Mouse (Mus musculus): ENCODE data around the gene Sipa1l1. TPM values are rescaled to one million over a fixed set of nuclear protein-coding genes. Genes with fewer than 3 reads are reported as not detected.

The Sipa1l1 gene
- polyA plus RNA-seq, 1 experiment from 2014 or later = 16.9 TPM

DNA sequence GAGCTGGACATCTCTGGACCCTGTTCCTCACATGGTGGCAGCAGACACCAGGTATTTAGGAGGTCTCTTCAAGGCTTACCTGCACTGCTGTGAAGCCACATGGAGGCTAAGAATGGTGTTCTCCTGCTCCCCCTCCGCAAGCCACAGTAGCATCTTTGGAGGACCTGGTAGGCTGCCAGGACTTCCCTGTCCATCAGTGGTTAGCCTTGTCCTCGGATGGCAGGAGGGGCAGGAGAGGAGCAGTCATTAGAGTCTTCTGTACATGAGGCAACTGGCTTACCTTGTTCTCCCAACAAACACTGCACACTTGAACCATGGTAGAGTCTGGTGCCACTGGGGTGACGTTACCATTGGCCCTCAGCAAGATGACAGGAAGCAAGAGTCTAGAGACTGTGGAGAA is 198.9 kb downstream of the Sipa1l1 start:
- Histone ChIP-seq H3K4me1 (replicated peaks) (peaks cover 7% of the 10 kb centered on the region), H3K27ac (no peak overlapping the region), H3K9ac (no peak overlapping the region), H3K9me3 (replicated peaks) (no peaks in the 10 kb centered on the region), H3K4me2 (no peak overlapping the region), H3K27me3 (no peaks in the 10 kb centered on the region), H3K36me3 (0 out of 2 replicates have a peak, but pooled peaks cover 4% of the 10 kb centered on the region), H3K4me3 (no peak overlapping the region)
- 88% methylated on average over 3 of the region's 3 CpGs for WGBS
- no peak for ATAC-seq (replicated peaks; ENCODE audit: insufficient number of reproducible peaks, insufficient read depth, low FRiP score, low read depth)

DNA sequence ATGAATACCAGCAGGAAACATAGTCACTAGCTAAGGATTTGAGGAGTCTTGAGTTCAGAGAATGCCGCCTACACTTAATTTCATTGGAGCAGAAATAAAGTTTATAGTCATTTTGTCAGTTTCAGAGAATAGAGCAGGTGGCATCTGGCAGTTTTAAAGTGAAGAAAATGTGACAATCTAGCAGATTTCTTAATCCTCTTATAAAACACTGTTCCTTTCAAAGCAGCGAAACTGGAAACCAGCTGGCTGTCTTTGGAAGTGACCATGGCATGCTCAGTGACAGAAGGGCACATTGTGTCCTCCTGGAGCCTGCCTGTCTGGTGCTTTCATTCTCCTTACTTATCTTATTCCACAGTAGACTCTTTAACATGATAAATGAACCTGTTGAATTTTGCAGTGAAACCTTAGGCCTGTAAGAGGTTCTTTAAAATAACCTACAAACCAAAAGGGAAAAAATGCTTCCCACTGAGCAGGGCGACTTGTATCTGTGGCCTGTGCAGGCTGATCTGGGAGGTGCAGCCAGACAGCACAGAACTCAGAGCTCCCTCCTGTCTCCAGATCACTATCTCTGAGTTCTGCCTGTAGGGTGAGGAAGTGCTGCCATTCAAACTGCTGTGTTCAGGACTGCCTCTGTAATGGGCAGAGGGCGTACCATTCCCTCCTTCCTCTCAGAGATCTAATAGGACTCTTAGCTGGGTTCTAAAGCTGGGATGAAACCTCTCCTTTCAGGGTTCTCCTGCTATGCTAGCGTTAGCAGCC is 200.5 kb downstream of the Sipa1l1 start:
- H3K4me2 ChIP-seq = no peak overlapping the region
- no peak overlapping the region for H3K27ac ChIP-seq
- 0 out of 2 replicates have a peak, but pooled peaks cover 4% of the 10 kb centered on the region for H3K36me3 ChIP-seq
- H3K4me3 ChIP-seq = no peak overlapping the region
- no peak for ATAC-seq (replicated peaks; ENCODE audit: insufficient number of reproducible peaks, insufficient read depth, low FRiP score, low read depth)
- peaks cover 21% of the 10 kb centered on the region for H3K4me1 ChIP-seq (replicated peaks)
- 65% methylated on average over 5 of the region's 5 CpGs for WGBS
- no peaks in the 10 kb centered on the region for H3K9me3 ChIP-seq (replicated peaks)
- H3K9ac ChIP-seq = no peak overlapping the region
- H3K27me3 ChIP-seq = no peaks in the 10 kb centered on the region

DNA sequence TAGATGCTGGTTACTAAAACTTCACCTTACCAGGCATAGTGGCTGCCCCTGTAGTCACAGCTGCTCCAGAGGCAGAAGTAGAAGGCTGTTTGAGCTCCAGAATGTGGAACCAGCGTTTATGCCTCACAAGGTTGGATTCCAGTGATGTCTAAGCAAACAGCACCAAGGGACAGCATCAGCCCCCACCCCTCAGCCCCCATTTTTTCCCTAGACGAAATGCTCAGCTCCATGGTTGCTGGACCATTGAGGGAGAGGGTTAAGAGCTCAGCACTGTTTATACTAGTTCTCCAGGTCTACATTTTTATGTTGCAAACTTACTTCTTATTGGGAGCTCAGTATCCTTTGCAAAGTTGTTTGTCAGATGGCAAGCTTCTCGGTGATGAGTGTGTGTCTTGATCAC is 202.1 kb downstream of the Sipa1l1 start:
- Histone ChIP-seq H3K27me3 (no peaks in the 10 kb centered on the region), H3K4me3 (no peak overlapping the region), H3K27ac (no peak overlapping the region), H3K4me2 (no peak overlapping the region), H3K36me3 (0 out of 2 replicates have a peak, but pooled peaks cover 4% of the 10 kb centered on the region), H3K4me1 (replicated peaks) (peaks cover 17% of the 10 kb centered on the region), H3K9ac (no peak overlapping the region), H3K9me3 (replicated peaks) (no peaks in the 10 kb centered on the region)
- 73% methylated on average over 3 of the region's 3 CpGs for WGBS
- no peak for ATAC-seq (replicated peaks; ENCODE audit: insufficient number of reproducible peaks, insufficient read depth, low FRiP score, low read depth)

DNA sequence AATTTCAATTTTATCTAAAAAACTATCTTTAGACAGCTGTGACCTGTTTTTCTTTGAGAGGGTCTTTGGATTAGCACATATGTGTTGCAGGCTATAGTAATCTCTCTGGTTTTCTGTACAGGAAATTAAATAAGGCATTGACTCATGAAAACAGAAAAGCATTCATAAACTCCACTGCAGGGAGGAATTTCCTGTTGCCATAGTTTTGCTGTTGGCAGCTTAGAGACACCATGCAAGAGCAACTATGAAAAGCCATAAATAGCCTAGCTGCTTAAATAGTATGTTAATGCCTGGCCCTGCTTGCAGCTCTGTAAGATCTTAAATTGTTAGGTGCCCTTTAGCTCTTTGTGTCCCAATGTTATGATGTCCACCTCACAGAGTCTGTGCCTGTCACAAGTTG is 204.9 kb downstream of the Sipa1l1 start:
- Histone ChIP-seq H3K9me3 (replicated peaks) (no peaks in the 10 kb centered on the region), H3K36me3 (0 out of 2 replicates have a peak, but pooled peaks cover 4% of the 10 kb centered on the region), H3K27ac (peak overlapping the region; percentile 70), H3K4me3 (no peak overlapping the region), H3K9ac (no peak overlapping the region), H3K4me1 (replicated peaks) (peaks cover 17% of the 10 kb centered on the region), H3K27me3 (no peaks in the 10 kb centered on the region), H3K4me2 (no peak overlapping the region)
- ATAC-seq (replicated peaks; ENCODE audit: insufficient number of reproducible peaks, insufficient read depth, low FRiP score, low read depth) = peak; percentile 50; the same call in 1 of the 2 replicates

DNA sequence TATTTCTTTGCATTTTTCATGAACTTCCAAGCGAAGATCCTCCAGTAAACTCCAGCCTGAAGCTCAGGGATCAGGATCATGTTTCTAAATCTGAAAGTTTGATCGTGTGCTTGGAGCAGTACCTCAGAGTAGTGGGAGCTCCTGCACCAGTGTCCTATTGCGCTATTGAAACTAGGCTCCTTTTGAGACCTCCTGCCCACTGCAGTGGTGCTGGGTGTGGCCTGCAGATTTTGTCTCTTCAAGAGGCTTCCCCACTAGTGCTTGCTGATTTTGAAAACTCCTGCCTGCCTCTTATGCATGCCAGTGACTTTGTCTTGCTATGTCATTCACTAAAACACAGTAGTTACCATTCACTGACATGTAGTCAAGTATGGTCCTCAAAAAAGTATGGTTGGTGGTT is 213.8 kb downstream of the Sipa1l1 start:
- Histone ChIP-seq H3K9me3 (replicated peaks) (no peaks in the 10 kb centered on the region), H3K27me3 (no peaks in the 10 kb centered on the region), H3K36me3 (0 out of 2 replicates have a peak, but pooled peaks cover 11% of the 10 kb centered on the region), H3K4me1 (replicated peaks) (peaks cover 14% of the 10 kb centered on the region), H3K9ac (no peak overlapping the region), H3K4me3 (no peak overlapping the region), H3K4me2 (no peak overlapping the region), H3K27ac (0 out of 2 replicates have a peak overlapping the region, but pooled peaks have one; percentile 4)
- 71% methylated on average over 3 of the region's 3 CpGs for WGBS
- no peak for ATAC-seq (replicated peaks; ENCODE audit: insufficient number of reproducible peaks, insufficient read depth, low FRiP score, low read depth)

DNA sequence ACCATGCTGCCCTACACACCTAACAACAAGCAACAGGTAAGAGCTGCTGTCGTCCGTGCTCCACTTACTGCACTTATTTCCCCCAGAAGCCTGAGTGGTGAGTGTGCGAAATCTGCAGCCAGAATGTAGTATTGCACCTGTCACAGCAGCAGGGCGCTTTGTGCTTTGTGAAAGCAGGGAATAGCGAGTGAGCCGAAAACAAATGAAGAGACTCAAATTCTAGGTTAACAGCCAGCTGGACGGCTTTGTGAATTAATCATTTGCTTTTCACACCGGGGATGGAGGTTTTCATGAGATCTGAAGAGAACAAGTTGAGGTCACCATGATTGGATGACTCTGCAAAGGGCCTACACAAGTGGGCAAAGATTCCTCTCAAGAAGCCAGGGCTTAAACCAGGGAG is 215.6 kb downstream of the Sipa1l1 start:
- H3K9me3 ChIP-seq (replicated peaks) = no peaks in the 10 kb centered on the region
- 89% methylated on average over 8 of the region's 8 CpGs for WGBS
- no peak overlapping the region for H3K27ac ChIP-seq
- peaks cover 14% of the 10 kb centered on the region for H3K4me1 ChIP-seq (replicated peaks)
- no peak overlapping the region for H3K9ac ChIP-seq
- H3K4me3 ChIP-seq = no peak overlapping the region
- no peak overlapping the region for H3K4me2 ChIP-seq
- ATAC-seq (replicated peaks; ENCODE audit: insufficient number of reproducible peaks, insufficient read depth, low FRiP score, low read depth) = no peak
- 0 out of 2 replicates have a peak, but pooled peaks cover 11% of the 10 kb centered on the region for H3K36me3 ChIP-seq
- no peaks in the 10 kb centered on the region for H3K27me3 ChIP-seq

DNA sequence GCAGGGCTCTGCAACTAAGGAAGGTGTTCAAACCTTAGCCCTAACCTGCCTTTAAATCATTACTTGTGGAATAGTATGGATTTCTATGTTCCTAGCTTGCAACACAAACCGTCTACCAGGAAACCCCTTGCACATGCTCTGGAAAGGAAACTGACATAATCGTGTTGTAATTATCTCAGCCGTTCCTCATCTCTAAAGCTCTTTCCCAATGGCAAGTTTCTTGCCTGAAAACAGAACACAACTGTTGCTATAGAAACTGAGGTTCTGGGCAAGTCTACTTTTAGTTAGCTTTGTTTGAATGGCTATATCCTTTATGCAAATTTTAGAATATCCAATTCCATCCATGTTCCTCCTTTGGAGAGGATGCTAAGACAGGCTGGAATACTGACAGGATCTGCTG is 217.9 kb downstream of the Sipa1l1 start:
- Histone ChIP-seq H3K4me3 (no peak overlapping the region), H3K27me3 (no peaks in the 10 kb centered on the region), H3K4me1 (replicated peaks) (peaks cover 18% of the 10 kb centered on the region), H3K9me3 (replicated peaks) (no peaks in the 10 kb centered on the region), H3K36me3 (0 out of 2 replicates have a peak, but pooled peaks cover 11% of the 10 kb centered on the region), H3K4me2 (no peak overlapping the region), H3K27ac (no peak overlapping the region), H3K9ac (no peak overlapping the region)
- 67% methylated on average over 3 of the region's 3 CpGs for WGBS
- no peak for ATAC-seq (replicated peaks; ENCODE audit: insufficient number of reproducible peaks, insufficient read depth, low FRiP score, low read depth)

DNA sequence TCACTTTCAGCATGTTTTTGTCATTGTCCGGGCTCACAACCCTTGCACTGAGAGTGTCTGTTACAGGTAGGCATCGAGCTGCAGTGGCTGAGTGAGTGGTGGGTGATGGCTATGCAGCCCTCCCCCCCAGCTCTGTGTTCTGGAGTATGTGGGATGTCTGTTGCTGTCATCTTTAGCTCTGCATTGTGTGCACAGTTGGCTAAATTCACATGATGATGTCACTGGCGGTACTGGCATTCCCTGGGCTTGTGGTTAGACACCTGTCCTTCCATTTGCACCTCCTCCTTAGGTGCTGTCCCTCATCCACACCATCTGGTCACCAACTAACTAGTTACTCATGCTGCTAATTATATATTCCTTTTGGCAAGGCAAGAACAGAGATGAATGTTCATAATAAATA is 218.5 kb downstream of the Sipa1l1 start:
- ATAC-seq (replicated peaks; ENCODE audit: insufficient number of reproducible peaks, insufficient read depth, low FRiP score, low read depth) = no peak
- Histone ChIP-seq H3K36me3 (0 out of 2 replicates have a peak, but pooled peaks cover 11% of the 10 kb centered on the region), H3K4me2 (no peak overlapping the region), H3K9me3 (replicated peaks) (no peaks in the 10 kb centered on the region), H3K27ac (no peak overlapping the region), H3K27me3 (no peaks in the 10 kb centered on the region), H3K9ac (no peak overlapping the region), H3K4me1 (replicated peaks) (peaks cover 12% of the 10 kb centered on the region), H3K4me3 (no peak overlapping the region)
- WGBS = 83% methylated on average over 3 of the region's 3 CpGs

DNA sequence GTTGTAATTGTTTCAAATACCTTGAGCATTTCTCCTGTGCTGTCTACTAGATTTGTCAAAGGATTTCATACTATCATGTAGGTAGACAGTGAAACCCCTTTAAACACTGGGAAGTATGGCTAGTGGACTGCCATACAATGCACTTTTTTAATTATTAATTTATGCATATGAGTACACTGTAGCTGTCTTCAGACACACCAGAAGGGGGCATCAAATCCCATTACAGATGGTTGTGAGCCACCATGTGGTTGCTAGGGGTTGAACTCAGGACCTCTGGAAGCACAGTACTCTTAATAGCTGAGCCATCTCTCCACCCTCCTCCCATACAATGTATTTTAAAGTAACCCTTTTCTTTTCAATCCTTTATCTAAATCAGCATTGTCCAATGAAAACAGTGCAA is 219.0 kb downstream of the Sipa1l1 start:
- Histone ChIP-seq H3K36me3 (0 out of 2 replicates have a peak, but pooled peaks cover 11% of the 10 kb centered on the region), H3K9ac (no peak overlapping the region), H3K27me3 (no peaks in the 10 kb centered on the region), H3K4me3 (no peak overlapping the region), H3K9me3 (replicated peaks) (no peaks in the 10 kb centered on the region), H3K4me2 (no peak overlapping the region), H3K27ac (no peak overlapping the region), H3K4me1 (replicated peaks) (peaks cover 11% of the 10 kb centered on the region)
- no peak for ATAC-seq (replicated peaks; ENCODE audit: insufficient number of reproducible peaks, insufficient read depth, low FRiP score, low read depth)

DNA sequence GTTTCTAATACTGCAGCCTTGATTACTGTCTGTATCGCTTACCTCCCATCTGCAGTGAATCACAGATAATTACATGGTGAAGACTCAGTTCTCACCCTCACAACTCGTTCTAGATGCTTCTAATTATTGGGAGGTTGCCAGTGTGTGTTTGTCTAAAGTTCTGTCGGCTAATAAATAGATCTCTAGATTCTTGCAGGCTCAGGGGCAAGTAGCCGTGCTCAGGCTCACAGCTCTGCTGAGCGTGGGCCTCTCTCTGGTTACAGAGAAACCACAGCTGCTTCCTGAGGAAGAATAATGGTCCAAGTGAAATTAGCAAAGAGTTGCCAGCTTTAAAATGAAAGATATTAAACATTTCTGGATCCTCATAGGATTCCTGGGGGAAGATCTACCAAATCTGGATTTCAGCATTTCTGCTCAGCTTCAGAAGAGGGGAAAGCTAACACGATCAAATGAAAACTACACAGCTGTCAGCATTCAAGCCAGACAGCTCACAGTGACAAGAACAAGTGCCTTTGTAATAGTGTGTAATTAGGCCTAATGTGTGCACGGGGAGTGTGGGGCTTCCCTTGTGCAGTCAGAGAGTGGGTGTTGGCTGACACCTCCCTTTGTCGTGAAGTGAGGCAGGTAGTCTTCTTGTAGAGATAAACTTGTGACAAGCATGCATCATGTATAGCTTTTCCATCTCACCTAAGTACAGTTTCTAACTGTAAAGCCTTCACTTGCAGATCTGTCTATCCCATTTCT is 225.2 kb downstream of the Sipa1l1 start:
- Histone ChIP-seq H3K9ac (no peak overlapping the region), H3K27me3 (no peaks in the 10 kb centered on the region), H3K4me2 (no peak overlapping the region), H3K9me3 (replicated peaks) (no peaks in the 10 kb centered on the region), H3K4me3 (no peak overlapping the region), H3K27ac (0 out of 2 replicates have a peak overlapping the region, but pooled peaks have one; percentile 5), H3K36me3 (no peaks in the 10 kb centered on the region), H3K4me1 (replicated peaks) (peaks cover 26% of the 10 kb centered on the region)
- no peak for ATAC-seq (replicated peaks; ENCODE audit: insufficient number of reproducible peaks, insufficient read depth, low FRiP score, low read depth)
- WGBS = 38% methylated on average over 8 of the region's 8 CpGs

DNA sequence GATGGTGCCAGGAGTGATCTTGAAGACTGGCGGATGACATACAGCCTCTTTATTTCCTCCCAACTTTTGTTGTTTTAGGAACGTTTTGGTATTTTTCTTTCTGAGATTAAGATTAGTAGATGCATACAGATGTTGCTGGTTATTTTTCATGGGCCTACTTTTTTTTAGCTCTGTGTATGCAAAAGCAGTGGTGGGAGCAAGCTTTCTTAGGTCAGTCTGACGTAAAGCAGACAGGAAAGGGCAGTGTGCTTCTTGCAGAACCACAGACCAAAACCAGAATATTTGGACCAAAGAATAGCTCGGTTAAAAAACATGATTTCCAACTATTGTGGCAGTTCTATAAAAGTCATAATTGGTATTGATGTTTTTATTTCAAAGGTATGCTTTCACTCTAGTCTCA is 226.1 kb downstream of the Sipa1l1 start:
- Histone ChIP-seq H3K4me1 (replicated peaks) (peaks cover 26% of the 10 kb centered on the region), H3K27me3 (no peaks in the 10 kb centered on the region), H3K27ac (no peak overlapping the region), H3K36me3 (no peaks in the 10 kb centered on the region), H3K9ac (no peak overlapping the region), H3K4me3 (no peak overlapping the region), H3K9me3 (replicated peaks) (no peaks in the 10 kb centered on the region), H3K4me2 (no peak overlapping the region)
- 65% methylated on average over 4 of the region's 4 CpGs for WGBS
- no peak for ATAC-seq (replicated peaks; ENCODE audit: insufficient number of reproducible peaks, insufficient read depth, low FRiP score, low read depth)

Measured in heart, embryonic 15.5 days (tissue).